Mouse (Mus musculus) hindbrain, embryonic 10.5 days (tissue): Measurements from ENCODE around the gene C130074G19Rik. TPM values are rescaled to one million over a fixed set of nuclear protein-coding genes. Genes with fewer than 3 reads are reported as not detected.

Experiments
- DNase-seq: peaks from one replicate; pipeline ENCODE4 v3.0.0-alpha.2; 2017; ENCODE audit warnings: low spot score
- H3K27ac ChIP-seq: fragments of 300-500 bp; sonication (generic); 2 replicates; pipeline ENCODE4 v1.5.1; 2016; ENCODE audit warnings: mild to moderate bottlenecking, moderate library complexity
- H3K27me3 ChIP-seq: fragments of 300-500 bp; sonication (generic); 2 replicates; pipeline ENCODE4 v1.6.1; 2016; ENCODE audit warnings: mild to moderate bottlenecking; ENCODE audit not compliant: poor library complexity, insufficient read depth, severe bottlenecking
- H3K36me3 ChIP-seq: fragments of 300-500 bp; sonication (generic); 2 replicates; pipeline ENCODE4 v1.6.1; 2016; ENCODE audit warnings: mild to moderate bottlenecking, moderate library complexity
- H3K4me1 ChIP-seq: fragments of 300-500 bp; sonication (generic); replicated peaks from 2 replicates; pipeline ENCODE4 v1.6.1; 2016; ENCODE audit warnings: mild to moderate bottlenecking
- H3K4me3 ChIP-seq: fragments of 300-500 bp; sonication (generic); 2 replicates; pipeline ENCODE4 v1.5.1; 2016; ENCODE audit warnings: mild to moderate bottlenecking, moderate library complexity
- H3K9me3 ChIP-seq: fragments of 300-500 bp; sonication (generic); 2 replicates; pipeline ENCODE4 v1.6.1; 2016; ENCODE audit warnings: mild to moderate bottlenecking, moderate library complexity
- WGBS: fragments of 180-500 bp; shearing (Covaris S2); methylation state at CpG from one replicate; pipeline ENCODE4 v1.1.7; 2016; 5-methylcytosine and 5-hydroxymethylcytosine counted together
- polyA plus RNA-seq: library from polyadenylated mRNA; unstranded; fragments of >200 nt; fragmentation: Nextera tagmentation; extraction: Ambion mirVana; gene quantifications from 2 replicates; pipeline ENCODE4 v1.2.1, GENCODE M21; 2016

Gene C130074G19Rik
- polyA plus RNA-seq, 1 experiment from 2014 or later = 0.64 TPM

DNA sequence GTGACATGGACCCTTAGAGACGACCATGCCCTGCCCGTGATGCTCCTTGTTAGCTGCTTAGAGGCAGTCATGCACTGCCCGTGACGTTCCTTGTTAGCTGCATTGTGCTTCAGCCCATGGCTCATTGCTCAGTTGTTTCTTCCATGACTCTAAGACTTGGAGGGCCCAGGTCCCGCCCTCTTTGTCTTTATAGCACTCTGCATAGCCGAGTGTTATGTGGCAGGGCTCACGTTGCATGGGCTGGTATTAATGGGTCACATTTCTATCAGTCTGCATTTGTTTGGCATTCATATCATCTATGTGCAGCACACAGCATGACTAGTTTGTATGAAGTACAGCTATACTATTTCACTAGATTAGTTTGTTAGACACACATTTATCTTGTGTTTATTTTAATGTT is 20.7 kb upstream of the C130074G19Rik start:
- Histone ChIP-seq H3K27ac (0 out of 2 replicates have a peak overlapping the region, but pooled peaks have one; percentile 74), H3K4me1 (peaks cover 29% of the 10 kb centered on the region), H3K36me3 (peaks cover 63% of the 10 kb centered on the region), H3K27me3 (no peaks in the 10 kb centered on the region), H3K9me3 (no peaks in the 10 kb centered on the region), H3K4me3 (no peak overlapping the region)
- peak; percentile 23 for DNase-seq
- 44% methylated on average over 7 of the region's 7 CpGs for WGBS

- 41% methylated on average over 7 of the region's 7 CpGs for WGBS
- Histone ChIP-seq H3K4me1 (peaks cover 29% of the 10 kb centered on the region), H3K27ac (peak overlapping the region; percentile 74), H3K9me3 (no peaks in the 10 kb centered on the region), H3K4me3 (no peak overlapping the region), H3K36me3 (peaks cover 63% of the 10 kb centered on the region), H3K27me3 (no peaks in the 10 kb centered on the region)
- peak; percentile 33 for DNase-seq
These were observed 19.9 kb upstream of the C130074G19Rik start for GRCm38 (mm10) chr1:184902886-184903285.

GRCm38 (mm10) chr1:184897350-184897749 is 14.3 kb upstream of the C130074G19Rik start:
- WGBS = 67% methylated on average over 16 of the region's 16 CpGs

DNA sequence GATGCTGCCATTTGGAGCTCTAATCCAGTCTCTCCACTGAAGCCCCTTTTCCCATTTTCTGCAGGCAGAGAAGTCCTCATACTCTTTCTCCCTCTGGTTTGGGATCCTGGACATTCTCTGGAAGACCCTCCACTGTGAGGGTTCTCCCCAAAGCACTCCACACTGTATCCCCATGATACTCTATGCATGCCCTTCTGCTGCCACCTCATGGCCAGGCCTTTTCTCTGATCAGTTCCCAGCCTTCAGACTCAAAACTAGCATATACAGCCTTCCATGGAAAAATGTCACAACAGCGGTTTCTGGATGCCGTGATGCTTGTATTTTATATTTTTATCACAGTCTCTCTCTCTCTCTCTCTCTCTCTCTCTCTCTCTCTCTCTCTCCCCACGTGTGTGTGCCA is 9.0 kb upstream of the C130074G19Rik start:
- 85% methylated on average over 3 of the region's 3 CpGs for WGBS

More at GRCm38 (mm10) chr1:184897350-184897749, 14.3 kb upstream of the C130074G19Rik start:
- Histone ChIP-seq H3K27me3 (no peaks in the 10 kb centered on the region), H3K4me1 (no peaks in the 10 kb centered on the region), H3K36me3 (peaks cover 27% of the 10 kb centered on the region), H3K27ac (no peak overlapping the region; the same call in 1 of the 2 replicates), H3K4me3 (no peak overlapping the region), H3K9me3 (no peaks in the 10 kb centered on the region)
- no peak for DNase-seq

DNA sequence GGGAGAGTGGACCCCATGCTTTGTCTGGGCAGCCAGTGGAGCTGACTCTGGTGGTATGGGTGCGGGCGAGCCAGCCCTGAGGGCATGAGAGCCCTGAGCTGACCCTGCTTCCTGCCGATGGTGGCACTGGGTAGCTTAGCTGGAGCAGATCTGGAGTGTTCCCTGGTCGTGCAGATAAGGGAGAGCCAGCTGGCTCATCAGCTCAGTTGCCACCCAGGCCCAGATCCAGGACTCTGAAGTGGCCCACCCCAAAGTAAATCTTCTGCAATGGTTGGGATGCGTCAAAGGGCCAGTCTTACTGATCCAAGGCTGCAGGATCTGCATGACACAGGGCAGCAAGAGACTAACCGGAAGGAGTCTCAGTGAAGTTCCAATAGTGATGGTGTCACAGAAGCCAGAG is 6.4 kb upstream of the C130074G19Rik start:
- peaks cover 6% of the 10 kb centered on the region; the same call in 1 of the 2 replicates for H3K27me3 ChIP-seq
- WGBS = 94% methylated on average over 6 of the region's 6 CpGs
- no peaks in the 10 kb centered on the region for H3K9me3 ChIP-seq
- H3K4me3 ChIP-seq = no peak overlapping the region
- no peaks in the 10 kb centered on the region for H3K36me3 ChIP-seq
- DNase-seq = no peak
- no peak overlapping the region for H3K27ac ChIP-seq
- no peaks in the 10 kb centered on the region for H3K4me1 ChIP-seq

More for the DNA sequence above, 9.0 kb upstream of the C130074G19Rik start:
- Histone ChIP-seq H3K4me3 (no peak overlapping the region), H3K4me1 (no peaks in the 10 kb centered on the region), H3K9me3 (no peaks in the 10 kb centered on the region), H3K36me3 (no peaks in the 10 kb centered on the region), H3K27me3 (no peaks in the 10 kb centered on the region), H3K27ac (no peak overlapping the region)
- DNase-seq = no peak

DNA sequence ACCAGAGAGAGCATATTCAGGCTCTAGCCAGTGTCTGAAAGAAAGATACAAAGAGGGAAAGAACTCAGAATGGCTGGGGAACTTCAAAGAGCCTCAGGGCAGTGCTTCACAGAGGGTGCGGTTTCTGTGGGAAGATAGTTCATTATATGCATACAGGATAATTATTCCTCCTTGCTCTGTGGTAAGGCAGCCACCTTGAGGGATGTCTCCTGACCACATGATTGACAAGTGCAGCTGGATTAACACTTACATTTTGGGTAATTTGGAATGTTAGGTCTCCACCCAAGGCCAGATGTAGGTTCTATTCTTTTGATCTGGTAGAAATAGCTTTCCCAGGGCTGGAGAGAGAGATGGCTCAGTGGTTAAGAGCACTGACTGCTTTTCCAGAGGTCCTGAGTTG is 3.1 kb upstream of the C130074G19Rik start:
- Histone ChIP-seq H3K9me3 (no peaks in the 10 kb centered on the region), H3K36me3 (no peaks in the 10 kb centered on the region), H3K27me3 (peaks cover 39% of the 10 kb centered on the region), H3K4me1 (peaks cover 12% of the 10 kb centered on the region), H3K27ac (no peak overlapping the region), H3K4me3 (no peak overlapping the region)
- no peak for DNase-seq
- WGBS = 62% methylated on average over 1 of the region's 1 CpGs

DNA sequence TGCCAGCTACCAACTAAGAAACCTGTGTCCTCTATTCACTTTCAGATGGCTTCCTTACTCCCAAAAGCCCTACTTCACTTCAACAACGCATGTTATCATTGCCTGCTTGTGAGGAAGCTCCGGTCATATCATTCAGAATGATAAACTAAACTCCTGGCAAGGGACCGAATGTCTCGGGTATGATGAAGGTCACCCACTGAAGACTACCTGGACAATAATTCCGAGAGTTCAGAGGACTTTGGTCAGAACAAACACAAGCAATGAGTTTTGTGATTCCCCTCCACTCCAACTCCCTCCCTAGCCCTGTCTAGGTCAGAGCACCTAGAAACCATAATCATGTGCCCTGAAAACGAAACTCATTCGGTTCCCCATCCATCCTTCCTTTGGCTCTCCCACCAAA is 1.2 kb downstream of the C130074G19Rik start:
- Histone ChIP-seq H3K4me1 (peaks cover 19% of the 10 kb centered on the region), H3K4me3 (peak overlapping the region; percentile 62), H3K27ac (no peak overlapping the region), H3K27me3 (peaks cover 61% of the 10 kb centered on the region), H3K9me3 (no peaks in the 10 kb centered on the region), H3K36me3 (no peaks in the 10 kb centered on the region)
- 68% methylated on average over 7 of the region's 7 CpGs for WGBS
- DNase-seq = no peak

DNA sequence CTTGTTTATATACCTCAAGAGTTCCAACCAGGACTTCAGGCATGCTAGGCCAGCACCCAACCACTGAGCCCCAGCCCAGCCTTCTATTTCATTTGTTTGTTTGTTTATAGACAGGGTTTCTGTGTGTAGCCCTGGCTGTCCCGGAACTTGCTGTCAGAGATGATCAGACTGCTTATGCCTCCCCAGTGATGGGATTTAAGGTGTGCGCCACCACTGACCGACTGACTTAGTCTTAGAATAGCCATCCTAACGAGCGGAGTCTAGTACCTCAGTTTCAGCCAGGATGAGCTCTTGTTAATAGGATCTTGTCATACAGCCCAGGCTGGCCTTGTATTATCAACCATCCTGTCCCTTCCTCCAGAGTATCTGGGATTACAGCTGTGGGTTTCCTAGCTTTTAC is 1.8 kb downstream of the C130074G19Rik start:
- H3K4me1 ChIP-seq = peaks cover 19% of the 10 kb centered on the region
- H3K27ac ChIP-seq = no peak overlapping the region
- H3K27me3 ChIP-seq = peaks cover 61% of the 10 kb centered on the region
- no peak for DNase-seq
- H3K9me3 ChIP-seq = no peaks in the 10 kb centered on the region
- H3K36me3 ChIP-seq = no peaks in the 10 kb centered on the region
- H3K4me3 ChIP-seq = no peak overlapping the region
- 82% methylated on average over 5 of the region's 5 CpGs for WGBS

- 77% methylated on average over 6 of the region's 6 CpGs for WGBS
- Histone ChIP-seq H3K27ac (peak overlapping the region; percentile 35; the same call in 1 of the 2 replicates), H3K4me1 (peaks cover 27% of the 10 kb centered on the region), H3K4me3 (no peak overlapping the region), H3K9me3 (no peaks in the 10 kb centered on the region), H3K27me3 (peaks cover 49% of the 10 kb centered on the region), H3K36me3 (no peaks in the 10 kb centered on the region)
- DNase-seq = no peak
These were observed 4.2 kb downstream of the C130074G19Rik start for GRCm38 (mm10) chr1:184878860-184879259.

DNA sequence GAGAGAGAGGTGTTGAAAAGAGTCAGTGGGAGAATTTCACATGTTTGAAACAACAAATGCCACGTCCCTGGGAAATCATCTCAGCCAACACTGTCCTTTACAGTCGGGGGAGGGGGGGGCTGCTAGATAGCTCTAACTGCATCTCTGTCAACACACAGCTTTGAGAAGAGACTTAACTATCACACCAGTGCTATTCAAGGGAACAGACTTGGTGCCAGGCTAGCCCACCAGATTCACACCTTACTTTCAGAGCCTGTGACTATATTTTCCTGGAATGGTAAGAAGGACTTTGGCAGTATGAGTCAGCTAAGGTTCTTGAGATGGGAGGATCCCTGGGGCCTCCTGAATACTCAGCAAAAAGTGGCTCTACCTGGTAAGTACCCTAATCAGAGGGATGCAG is 5.7 kb downstream of the C130074G19Rik start:
- Histone ChIP-seq H3K9me3 (no peaks in the 10 kb centered on the region), H3K4me1 (peaks cover 20% of the 10 kb centered on the region), H3K27ac (no peak overlapping the region), H3K36me3 (no peaks in the 10 kb centered on the region), H3K27me3 (peaks cover 38% of the 10 kb centered on the region), H3K4me3 (no peak overlapping the region)
- DNase-seq = no peak
- 87% methylated on average over 2 of the region's 2 CpGs for WGBS

- no peak for DNase-seq
- WGBS = 81% methylated on average over 11 of the region's 11 CpGs
- H3K27me3 ChIP-seq = peaks cover 9% of the 10 kb centered on the region; the same call in 1 of the 2 replicates
- no peak overlapping the region for H3K4me3 ChIP-seq
- no peaks in the 10 kb centered on the region for H3K9me3 ChIP-seq
- H3K36me3 ChIP-seq = no peaks in the 10 kb centered on the region
- peaks cover 26% of the 10 kb centered on the region for H3K4me1 ChIP-seq
- H3K27ac ChIP-seq = no peak overlapping the region
These were observed 9.1 kb downstream of the C130074G19Rik start for GRCm38 (mm10) chr1:184873910-184874309.

DNA sequence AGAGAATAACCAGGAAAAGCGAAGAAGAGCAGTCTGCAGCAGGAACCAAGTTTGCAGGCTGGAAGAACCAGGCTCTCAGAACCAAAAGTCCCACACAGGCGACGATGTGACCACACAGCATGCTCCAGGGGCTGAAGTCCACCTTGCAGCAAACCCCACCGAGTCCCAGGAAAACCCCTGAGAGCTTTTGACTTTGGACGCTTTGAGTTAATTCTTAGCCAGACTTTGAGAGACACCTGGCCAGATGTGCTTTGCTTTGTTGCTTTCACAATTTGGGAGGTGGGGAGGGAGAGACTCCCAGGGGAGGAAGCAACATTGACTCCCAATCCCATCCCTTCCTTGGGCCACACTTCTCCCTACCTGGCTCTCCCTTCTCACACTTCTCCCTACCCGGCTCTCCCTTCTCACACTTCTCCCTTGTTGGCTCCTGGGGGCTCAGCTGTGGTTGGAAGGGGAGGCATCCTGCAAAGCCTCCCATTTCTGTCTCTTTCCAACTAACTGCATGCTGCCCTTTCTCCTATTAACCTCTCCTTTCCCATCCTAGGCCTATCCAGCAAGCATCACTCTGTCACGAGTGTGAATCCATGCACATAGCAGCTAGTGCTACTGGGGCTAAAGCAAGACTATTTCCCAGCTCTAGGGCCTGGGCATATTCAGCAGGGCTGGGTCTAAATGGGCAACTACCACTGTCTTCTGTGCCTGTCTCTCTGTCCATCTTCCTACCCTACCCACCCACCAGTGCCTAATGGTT is 10.8 kb downstream of the C130074G19Rik start:
- WGBS = 80% methylated on average over 7 of the region's 7 CpGs

GRCm38 (mm10) chr1:184871506-184871905 is 11.5 kb downstream of the C130074G19Rik start:
- Histone ChIP-seq H3K4me1 (peaks cover 28% of the 10 kb centered on the region), H3K36me3 (no peaks in the 10 kb centered on the region), H3K27me3 (peaks cover 7% of the 10 kb centered on the region; the same call in 1 of the 2 replicates), H3K4me3 (no peak overlapping the region), H3K27ac (peak overlapping the region; percentile 50), H3K9me3 (no peaks in the 10 kb centered on the region)
- no peak for DNase-seq
- WGBS = 79% methylated on average over 1 of the region's 1 CpGs

More for the DNA sequence above, 10.8 kb downstream of the C130074G19Rik start:
- no peak for DNase-seq
- Histone ChIP-seq H3K27me3 (peaks cover 7% of the 10 kb centered on the region; the same call in 1 of the 2 replicates), H3K27ac (peak overlapping the region; percentile 50; the same call in 1 of the 2 replicates), H3K4me3 (no peak overlapping the region), H3K4me1 (peaks cover 24% of the 10 kb centered on the region), H3K36me3 (no peaks in the 10 kb centered on the region), H3K9me3 (no peaks in the 10 kb centered on the region)
